Mouse (Mus musculus) heart, embryonic 16.5 days (tissue): ENCODE data around the gene Fam13c. TPM values are rescaled to one million over a fixed set of nuclear protein-coding genes. Genes with fewer than 3 reads are reported as not detected.
A peak's percentile ranks its signal among the peaks of the same experiment; 100 is the strongest.

Source experiments
- ATAC-seq: fragments of 200-750 bp; cut with Nextera tagmentation; replicated peaks from 2 replicates; pipeline ENCODE4 v1.8.0; 2017; ENCODE audit warnings: moderate number of reproducible peaks; ENCODE audit not compliant: insufficient read depth, low FRiP score; ENCODE audit errors: extremely low read depth
- H3K27ac ChIP-seq: fragments of 300-500 bp; sonication (generic); 2 replicates; pipeline ENCODE4 v1.5.1; 2014; ENCODE audit warnings: mild to moderate bottlenecking, low read length, control low read depth, moderate library complexity
- H3K27me3 ChIP-seq: fragments of 300-500 bp; sonication (generic); 2 replicates; pipeline ENCODE4 v1.6.1; 2014; ENCODE audit warnings: low read length, mixed read lengths; ENCODE audit not compliant: control insufficient read depth, insufficient read depth
- H3K36me3 ChIP-seq: fragments of 300-500 bp; sonication (generic); 2 replicates; pipeline ENCODE4 v1.6.1; 2014; ENCODE audit not compliant: control insufficient read depth, insufficient read depth
- H3K4me1 ChIP-seq: fragments of 300-500 bp; sonication (generic); 2 replicates; pipeline ENCODE4 v1.6.1; 2014; ENCODE audit warnings: low read length, mixed read lengths; ENCODE audit not compliant: control insufficient read depth, insufficient read depth
- H3K4me2 ChIP-seq: fragments of 300-500 bp; sonication (generic); 2 replicates; pipeline ENCODE4 v1.6.1; 2014; ENCODE audit warnings: low read depth, mild to moderate bottlenecking, control low read depth, low read length
- H3K4me3 ChIP-seq: fragments of 300-500 bp; sonication (generic); 2 replicates; pipeline ENCODE4 v1.5.1; 2014; ENCODE audit warnings: mild to moderate bottlenecking, control low read depth, low read length
- H3K9ac ChIP-seq: fragments of 300-500 bp; sonication (generic); 2 replicates; pipeline ENCODE4 v1.6.1; 2014; ENCODE audit warnings: low read length, control low read depth
- H3K9me3 ChIP-seq: fragments of 300-500 bp; sonication (generic); replicated peaks from 2 replicates; pipeline ENCODE4 v1.6.1; 2016; ENCODE audit warnings: low read length; ENCODE audit not compliant: control insufficient read depth
- WGBS: fragments of 180-500 bp; shearing (Covaris S2); extraction: QIAGEN DNeasy Blood & Tissue Kit; methylation state at CpG from one replicate; pipeline ENCODE4 v1.1.7; 2014; 5-methylcytosine and 5-hydroxymethylcytosine counted together
- polyA plus RNA-seq: library from polyadenylated mRNA; unstranded; fragments of >200 nt; fragmentation: Nextera tagmentation; extraction: Ambion mirVana; gene quantifications from 2 replicates; pipeline ENCODE4 v1.2.1, GENCODE M21; 2015

Fam13c gene
- polyA plus RNA-seq, 1 experiment from 2014 or later = 11.1 TPM

- Histone ChIP-seq H3K9ac (no peak overlapping the region), H3K4me3 (peak overlapping the region; percentile 61), H3K4me1 (0 out of 2 replicates have a peak, but pooled peaks cover 9% of the 10 kb centered on the region), H3K36me3 (no peaks in the 10 kb centered on the region), H3K4me2 (peak overlapping the region; percentile 94), H3K9me3 (no peaks in the 10 kb centered on the region), H3K27me3 (peaks cover 27% of the 10 kb centered on the region), H3K27ac (no peak overlapping the region)
- WGBS = 1% methylated on average over 89 of the region's 124 CpGs
- ATAC-seq = peak; percentile 72
Observed at GRCm38 (mm10) chr10:70599126-70599924, 159.0 kb downstream of the Fam13c start.

- H3K4me2 ChIP-seq = peak overlapping the region; percentile 94
- no peaks in the 10 kb centered on the region for H3K36me3 ChIP-seq
- no peak for ATAC-seq
- no peak overlapping the region for H3K27ac ChIP-seq
- H3K4me3 ChIP-seq = peak overlapping the region; percentile 61
- H3K9me3 ChIP-seq = no peaks in the 10 kb centered on the region
- peaks cover 27% of the 10 kb centered on the region for H3K27me3 ChIP-seq
- H3K4me1 ChIP-seq = 0 out of 2 replicates have a peak, but pooled peaks cover 9% of the 10 kb centered on the region
- 1% methylated on average over 28 of the region's 28 CpGs for WGBS
- no peak overlapping the region for H3K9ac ChIP-seq
Observed at GRCm38 (mm10) chr10:70599925-70600305, 159.6 kb downstream of the Fam13c start.

Other genes with a start within 250 kb of the Fam13c start
- gene Mrln, start 235.8 kb upstream of the Fam13c start, polyA plus RNA-seq = 0.64 and 1.9 TPM in 2 replicates
- 0.47 and 1.1 TPM in 2 replicates for gene Slc16a9, start 195.4 kb upstream of the Fam13c start, polyA plus RNA-seq
- 0.84 and 1.0 TPM in 2 replicates for gene Phyhipl, start 215.5 kb downstream of the Fam13c start, polyA plus RNA-seq